Mouse (Mus musculus): ENCODE measurements around the gene B3gnt2. TPM values are rescaled to one million over a fixed set of nuclear protein-coding genes. Genes with fewer than 3 reads are reported as not detected.

Gene B3gnt2
- polyA plus RNA-seq, 1 experiment from 2014 or later = 3.4 TPM

DNA sequence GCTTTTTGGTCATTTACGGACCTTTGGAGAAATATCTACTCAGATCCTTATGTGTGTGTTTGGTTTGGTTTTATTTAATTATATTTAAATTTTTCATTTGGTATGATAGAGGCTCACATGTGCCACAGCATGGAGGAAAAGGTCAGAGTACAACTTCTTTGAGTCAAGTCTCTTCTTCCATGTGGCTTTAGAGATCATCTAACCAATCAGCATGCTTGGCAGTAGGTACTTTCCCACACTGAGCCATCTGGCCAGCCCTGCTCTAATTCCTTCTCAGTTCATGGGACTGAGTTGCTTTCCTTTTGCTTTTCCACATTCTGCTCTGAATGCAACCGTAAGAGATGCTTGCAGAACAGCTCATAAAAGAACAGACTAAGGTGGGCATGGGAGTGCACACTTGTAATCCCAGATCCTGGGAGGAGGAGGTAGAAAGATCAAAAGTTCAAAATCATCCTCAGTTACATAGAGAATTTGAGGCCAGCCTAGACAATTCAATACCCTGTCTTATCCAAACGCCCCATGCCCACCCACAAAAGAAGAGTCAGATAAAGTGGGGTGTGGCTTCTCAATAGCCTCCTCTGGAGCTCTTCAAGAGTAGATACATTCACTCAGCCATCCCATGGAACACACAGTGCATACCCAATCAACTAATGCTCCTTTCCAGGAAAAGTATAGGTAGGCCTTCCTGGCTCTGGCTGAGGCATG, 67.4 kb downstream of the B3gnt2 start:
- ATAC-seq (ENCODE audit: low FRiP score) = no peak
- WGBS = 88% methylated on average over 3 of the region's 3 CpGs
- Histone ChIP-seq H3K36me3 (no peaks in the 10 kb centered on the region), H3K9me3 (replicated peaks) (no peaks in the 10 kb centered on the region), H3K27ac (no peak overlapping the region), H3K4me3 (no peak overlapping the region), H3K4me1 (no peaks in the 10 kb centered on the region), H3K9ac (no peak overlapping the region), H3K27me3 (no peaks in the 10 kb centered on the region), H3K4me2 (replicated peaks) (no peak overlapping the region)

DNA sequence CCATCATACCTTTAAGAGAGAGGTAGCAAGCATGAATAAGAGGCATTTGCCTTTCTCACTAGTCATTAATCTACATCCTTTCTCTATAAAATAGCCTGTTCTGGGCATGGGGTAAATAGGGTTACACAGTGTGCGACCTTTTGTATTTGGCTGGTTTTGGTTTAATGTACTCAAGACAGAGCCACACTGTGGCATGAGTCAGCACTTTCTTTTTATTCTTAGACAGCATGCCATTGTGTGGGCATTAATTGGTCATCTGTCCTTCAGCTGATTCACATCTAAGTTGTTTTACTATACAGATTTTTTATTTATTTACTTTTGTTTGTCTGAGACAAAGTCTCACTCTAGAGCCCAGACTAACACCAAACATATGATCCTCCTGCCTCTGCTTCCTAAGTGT, 68.6 kb downstream of the B3gnt2 start:
- Histone ChIP-seq H3K27me3 (no peaks in the 10 kb centered on the region), H3K4me1 (no peaks in the 10 kb centered on the region), H3K9me3 (replicated peaks) (no peaks in the 10 kb centered on the region), H3K4me2 (replicated peaks) (no peak overlapping the region), H3K36me3 (no peaks in the 10 kb centered on the region), H3K27ac (no peak overlapping the region), H3K4me3 (no peak overlapping the region), H3K9ac (no peak overlapping the region)
- ATAC-seq (ENCODE audit: low FRiP score) = no peak
- WGBS = 76% methylated on average over 1 of the region's 1 CpGs

DNA sequence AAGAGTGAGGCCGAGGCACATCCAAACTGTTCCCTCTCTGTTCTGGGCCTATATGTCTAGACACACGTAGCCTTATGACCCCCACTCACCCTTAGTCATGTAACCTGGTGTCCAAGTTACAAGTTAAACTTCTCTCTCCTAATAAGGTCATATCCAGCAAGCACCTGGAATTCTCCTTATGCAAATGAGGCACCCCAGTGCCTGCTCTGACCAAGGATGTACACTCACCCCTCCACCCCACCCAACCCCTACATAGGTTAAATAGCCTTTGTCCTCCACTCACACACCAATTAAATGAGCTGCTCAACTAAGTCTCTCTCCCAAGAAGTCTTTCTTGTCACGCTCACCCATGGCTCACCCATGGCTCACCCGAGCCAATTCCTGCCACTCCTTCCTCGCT, 69.0 kb downstream of the B3gnt2 start:
- Histone ChIP-seq H3K4me3 (no peak overlapping the region), H3K9ac (no peak overlapping the region), H3K27me3 (no peaks in the 10 kb centered on the region), H3K9me3 (replicated peaks) (no peaks in the 10 kb centered on the region), H3K4me2 (replicated peaks) (no peak overlapping the region), H3K4me1 (no peaks in the 10 kb centered on the region), H3K36me3 (no peaks in the 10 kb centered on the region), H3K27ac (no peak overlapping the region)
- 85% methylated on average over 5 of the region's 5 CpGs for WGBS
- no peak for ATAC-seq (ENCODE audit: low FRiP score)

DNA sequence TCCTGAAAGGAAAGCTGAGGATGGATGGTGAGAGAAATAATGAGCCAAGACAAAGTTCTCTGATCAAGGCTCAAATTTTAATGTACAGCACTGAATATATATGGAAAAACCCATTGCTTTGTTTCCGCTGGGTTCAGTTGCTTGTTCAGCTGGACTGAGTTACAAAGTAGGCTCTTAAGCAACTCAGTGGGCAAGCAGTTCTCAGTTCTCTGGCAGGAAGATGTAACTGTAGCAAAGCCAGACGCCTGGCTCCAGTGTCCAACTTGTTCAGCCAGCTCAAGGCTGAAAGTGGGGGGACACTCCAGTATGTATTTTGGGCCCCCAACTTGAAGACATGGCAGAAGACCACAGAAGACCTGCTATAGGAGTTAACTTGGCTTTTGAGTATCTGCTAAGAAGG, 72.9 kb downstream of the B3gnt2 start:
- Histone ChIP-seq H3K4me3 (no peak overlapping the region), H3K4me1 (no peaks in the 10 kb centered on the region), H3K36me3 (no peaks in the 10 kb centered on the region), H3K27me3 (no peaks in the 10 kb centered on the region), H3K9me3 (replicated peaks) (no peaks in the 10 kb centered on the region), H3K27ac (no peak overlapping the region), H3K4me2 (replicated peaks) (no peak overlapping the region), H3K9ac (no peak overlapping the region)
- 77% methylated on average over 2 of the region's 2 CpGs for WGBS
- no peak for ATAC-seq (ENCODE audit: low FRiP score)

DNA sequence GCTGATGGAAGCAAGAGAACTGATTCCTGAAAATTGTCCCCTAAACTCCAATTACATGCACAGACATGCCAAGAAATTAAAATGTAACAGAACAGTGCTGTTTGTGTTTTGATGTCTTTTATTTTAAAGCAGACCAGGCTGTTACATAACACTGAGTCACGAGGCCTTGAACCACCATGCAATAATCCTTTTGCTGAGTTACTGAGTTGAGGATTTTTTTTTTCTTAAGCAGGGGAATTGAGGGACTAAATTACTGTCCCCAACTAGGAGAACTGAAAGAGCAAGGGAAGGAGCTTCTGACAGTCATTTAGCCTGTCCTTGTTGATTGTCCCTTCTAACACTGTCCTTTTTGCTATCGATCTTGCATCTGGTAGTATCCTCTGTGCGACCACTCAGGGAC, 76.3 kb downstream of the B3gnt2 start:
- no peak overlapping the region for H3K4me2 ChIP-seq (replicated peaks)
- no peak for ATAC-seq (ENCODE audit: low FRiP score)
- no peaks in the 10 kb centered on the region for H3K27me3 ChIP-seq
- H3K9ac ChIP-seq = no peak overlapping the region
- H3K4me3 ChIP-seq = no peak overlapping the region
- 91% methylated on average over 3 of the region's 3 CpGs for WGBS
- no peaks in the 10 kb centered on the region for H3K9me3 ChIP-seq (replicated peaks)
- no peaks in the 10 kb centered on the region for H3K36me3 ChIP-seq
- H3K4me1 ChIP-seq = no peaks in the 10 kb centered on the region
- H3K27ac ChIP-seq = no peak overlapping the region

DNA sequence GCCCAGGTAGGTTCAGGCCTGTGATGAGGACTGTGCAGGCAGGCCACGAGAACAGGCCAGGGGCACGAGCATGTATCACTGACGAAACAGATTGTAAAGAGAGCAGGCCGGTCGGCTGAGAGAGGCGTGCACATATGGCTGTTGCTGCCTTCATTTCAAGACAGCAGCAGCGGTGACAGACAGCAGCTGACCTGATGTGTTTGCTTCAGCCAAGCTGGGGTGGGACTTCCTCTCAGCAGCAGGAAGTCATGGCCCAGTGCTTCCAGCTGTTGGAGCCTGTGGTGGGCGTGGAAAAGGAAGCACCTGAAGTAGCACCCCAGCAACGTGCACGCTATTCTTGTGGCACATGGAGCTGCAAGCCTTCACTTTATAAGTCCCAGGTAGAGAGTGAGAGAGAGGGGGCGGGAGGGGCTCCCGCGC, 78.0 kb downstream of the B3gnt2 start:
- Histone ChIP-seq H3K36me3 (no peaks in the 10 kb centered on the region), H3K4me2 (replicated peaks) (no peak overlapping the region), H3K4me3 (no peak overlapping the region), H3K9ac (no peak overlapping the region), H3K4me1 (no peaks in the 10 kb centered on the region), H3K9me3 (replicated peaks) (no peaks in the 10 kb centered on the region; the same call in 1 of the 2 replicates), H3K27me3 (no peaks in the 10 kb centered on the region), H3K27ac (no peak overlapping the region)
- 68% methylated on average over 13 of the region's 13 CpGs for WGBS
- ATAC-seq (ENCODE audit: low FRiP score) = no peak

DNA sequence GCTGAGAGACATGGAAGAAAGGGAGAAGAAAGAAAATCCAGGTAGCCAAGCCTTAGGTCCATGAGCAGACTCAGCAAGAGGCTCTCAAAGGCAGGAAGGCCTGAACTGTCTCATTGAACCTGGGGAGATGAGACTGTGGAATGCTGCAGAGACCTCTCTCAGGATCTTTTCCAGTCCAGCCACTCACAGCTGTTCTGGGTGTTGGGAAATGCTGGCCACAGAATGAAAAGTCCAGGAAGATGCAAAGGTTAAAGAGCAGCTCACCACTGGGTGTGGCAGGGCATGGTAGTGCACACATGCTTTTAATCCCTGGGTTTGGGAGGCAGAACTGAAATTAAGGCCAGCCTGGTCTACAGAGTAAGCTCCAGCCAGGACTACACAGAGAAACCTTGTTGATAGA, 79.6 kb downstream of the B3gnt2 start:
- Histone ChIP-seq H3K36me3 (no peaks in the 10 kb centered on the region), H3K27ac (no peak overlapping the region), H3K4me3 (no peak overlapping the region), H3K4me2 (replicated peaks) (no peak overlapping the region), H3K9ac (no peak overlapping the region), H3K27me3 (no peaks in the 10 kb centered on the region), H3K9me3 (replicated peaks) (no peaks in the 10 kb centered on the region; the same call in 1 of the 2 replicates), H3K4me1 (no peaks in the 10 kb centered on the region)
- ATAC-seq (ENCODE audit: low FRiP score) = no peak

DNA sequence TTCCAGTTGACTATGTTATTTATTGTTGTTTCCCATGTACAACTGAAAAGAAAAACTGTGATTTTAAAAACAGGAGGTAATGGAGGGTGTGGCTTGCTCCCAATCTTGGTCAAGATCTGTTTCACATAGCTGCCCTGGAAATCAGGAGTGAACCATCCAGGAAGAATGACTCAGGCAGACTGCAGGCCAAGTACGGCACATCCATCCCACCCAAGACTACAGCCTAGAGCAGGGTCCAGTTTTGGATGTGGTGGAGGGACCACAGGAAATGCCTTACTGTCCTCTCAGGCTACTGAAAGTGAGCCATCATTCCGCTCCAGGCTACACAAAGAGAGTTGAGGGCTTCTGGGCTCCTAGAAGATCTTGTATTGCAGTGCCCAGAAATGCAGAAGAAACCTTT, 80.0 kb downstream of the B3gnt2 start:
- H3K4me1 ChIP-seq = no peaks in the 10 kb centered on the region
- no peaks in the 10 kb centered on the region for H3K36me3 ChIP-seq
- no peak overlapping the region for H3K27ac ChIP-seq
- H3K9ac ChIP-seq = no peak overlapping the region
- H3K4me3 ChIP-seq = no peak overlapping the region
- H3K27me3 ChIP-seq = no peaks in the 10 kb centered on the region
- no peak for ATAC-seq (ENCODE audit: low FRiP score)
- H3K4me2 ChIP-seq (replicated peaks) = no peak overlapping the region
- 92% methylated on average over 2 of the region's 2 CpGs for WGBS
- H3K9me3 ChIP-seq (replicated peaks) = no peaks in the 10 kb centered on the region; the same call in 1 of the 2 replicates

DNA sequence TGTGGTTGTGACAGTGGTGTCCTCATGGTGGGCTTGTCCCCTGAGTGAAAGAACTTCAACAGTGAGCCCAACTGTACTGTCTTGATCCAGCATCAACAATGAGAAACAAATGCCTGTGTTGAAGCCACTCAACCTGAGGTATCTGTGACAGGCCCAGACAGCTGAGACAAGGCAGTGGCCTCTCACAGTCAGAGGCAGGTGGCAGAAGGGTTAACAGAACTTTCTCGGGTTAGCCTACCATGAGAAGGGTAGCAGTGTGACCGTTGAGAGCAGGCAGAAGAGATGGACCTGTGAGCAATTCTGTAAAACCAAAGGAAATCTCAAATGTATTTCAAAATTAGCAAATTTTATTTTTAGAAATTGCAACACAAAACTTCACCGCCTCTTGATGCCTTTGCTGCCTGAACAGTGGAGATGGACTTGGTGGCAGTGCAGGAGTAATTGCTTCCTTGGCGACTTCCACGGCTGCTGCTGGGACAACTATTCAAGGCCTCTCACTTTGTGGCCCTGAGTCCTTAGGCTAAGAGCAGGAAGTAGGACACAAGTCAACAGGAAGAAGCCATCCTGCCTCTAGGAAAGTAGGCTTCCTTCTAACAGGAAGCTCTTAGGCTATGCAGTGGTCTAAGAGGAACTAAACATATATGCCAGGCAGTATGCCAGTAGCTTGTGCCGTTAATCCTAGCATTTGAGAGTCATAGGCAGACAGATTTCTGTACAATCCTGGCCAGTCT, 80.8 kb downstream of the B3gnt2 start:
- no peak overlapping the region for H3K27ac ChIP-seq
- H3K36me3 ChIP-seq = no peaks in the 10 kb centered on the region
- no peaks in the 10 kb centered on the region for H3K4me1 ChIP-seq
- WGBS = 78% methylated on average over 6 of the region's 6 CpGs
- H3K4me3 ChIP-seq = no peak overlapping the region
- H3K4me2 ChIP-seq (replicated peaks) = no peak overlapping the region
- H3K9me3 ChIP-seq (replicated peaks) = no peaks in the 10 kb centered on the region; the same call in 1 of the 2 replicates
- no peak overlapping the region for H3K9ac ChIP-seq
- H3K27me3 ChIP-seq = no peaks in the 10 kb centered on the region
- no peak for ATAC-seq (ENCODE audit: low FRiP score)

DNA sequence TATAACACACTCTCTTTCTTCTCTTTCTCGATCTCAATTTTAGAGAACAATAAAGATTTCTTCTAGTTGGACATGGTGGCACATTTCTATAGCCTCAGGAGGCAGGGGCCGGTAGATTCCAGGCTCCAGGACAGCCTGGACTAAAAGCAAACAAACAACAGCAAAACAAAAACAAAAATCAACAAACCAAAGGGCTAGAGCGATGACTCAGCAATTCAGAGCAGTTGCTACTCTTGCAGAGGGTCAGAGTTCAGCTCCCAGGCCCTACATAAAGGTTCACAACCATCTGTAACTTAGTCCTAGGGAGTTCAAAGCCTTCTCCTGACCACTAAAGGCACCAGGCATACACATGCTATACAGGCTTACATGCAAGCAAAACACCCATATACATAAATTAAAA, 82.2 kb downstream of the B3gnt2 start:
- no peaks in the 10 kb centered on the region; the same call in 1 of the 2 replicates for H3K9me3 ChIP-seq (replicated peaks)
- H3K4me2 ChIP-seq (replicated peaks) = no peak overlapping the region
- 63% methylated on average over 3 of the region's 3 CpGs for WGBS
- no peaks in the 10 kb centered on the region for H3K4me1 ChIP-seq
- H3K27me3 ChIP-seq = no peaks in the 10 kb centered on the region
- no peak for ATAC-seq (ENCODE audit: low FRiP score)
- H3K36me3 ChIP-seq = no peaks in the 10 kb centered on the region
- no peak overlapping the region for H3K27ac ChIP-seq
- H3K9ac ChIP-seq = no peak overlapping the region
- H3K4me3 ChIP-seq = no peak overlapping the region

DNA sequence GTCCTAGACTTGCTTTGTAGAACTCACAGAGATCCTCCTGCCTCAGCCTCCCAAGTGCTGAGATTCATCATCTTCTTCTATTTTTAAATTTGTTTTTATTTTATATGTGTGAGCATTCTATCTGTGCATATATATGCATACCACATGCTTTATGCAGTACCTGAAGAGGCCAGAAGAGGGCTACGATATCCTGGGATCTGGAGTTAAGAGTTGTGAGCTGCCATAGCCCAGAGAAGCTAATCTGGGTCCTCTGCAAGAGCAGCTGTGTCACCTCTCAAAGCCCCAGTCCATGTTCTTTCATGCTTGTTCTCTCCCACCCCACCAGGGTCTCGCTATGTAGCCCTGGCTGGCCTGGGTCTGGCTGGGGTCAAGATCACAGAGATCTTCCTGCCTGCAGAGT, 83.2 kb downstream of the B3gnt2 start:
- no peaks in the 10 kb centered on the region for H3K36me3 ChIP-seq
- no peak for ATAC-seq (ENCODE audit: low FRiP score)
- H3K27ac ChIP-seq = no peak overlapping the region
- H3K27me3 ChIP-seq = no peaks in the 10 kb centered on the region
- H3K9me3 ChIP-seq (replicated peaks) = no peaks in the 10 kb centered on the region; the same call in 1 of the 2 replicates
- no peak overlapping the region for H3K9ac ChIP-seq
- no peak overlapping the region for H3K4me2 ChIP-seq (replicated peaks)
- H3K4me1 ChIP-seq = no peaks in the 10 kb centered on the region
- WGBS = 94% methylated on average over 2 of the region's 2 CpGs
- H3K4me3 ChIP-seq = no peak overlapping the region

DNA sequence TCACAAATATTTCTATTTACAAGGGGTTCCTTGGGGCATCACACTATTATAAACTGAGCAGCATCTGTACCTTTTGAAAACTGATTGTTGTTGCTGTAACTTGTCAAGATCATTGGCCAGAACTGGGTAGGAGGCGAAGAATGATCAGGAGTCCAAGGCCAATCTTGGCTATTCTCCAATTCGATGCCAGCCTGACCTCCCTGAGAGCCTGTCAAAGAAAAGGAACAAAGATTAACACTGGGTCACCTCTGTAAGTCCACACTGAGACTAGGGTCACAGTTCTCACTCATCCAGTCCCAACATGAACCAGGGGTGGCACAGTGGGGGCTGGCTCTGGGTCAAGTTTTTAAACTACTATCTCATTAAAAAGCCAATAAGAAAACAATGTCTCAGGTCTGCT, 85.9 kb downstream of the B3gnt2 start:
- no peaks in the 10 kb centered on the region for H3K27me3 ChIP-seq
- H3K9ac ChIP-seq = no peak overlapping the region
- no peak overlapping the region for H3K4me2 ChIP-seq (replicated peaks)
- H3K9me3 ChIP-seq (replicated peaks) = no peaks in the 10 kb centered on the region; the same call in 1 of the 2 replicates
- no peak overlapping the region for H3K27ac ChIP-seq
- H3K4me1 ChIP-seq = no peaks in the 10 kb centered on the region
- WGBS = 76% methylated on average over 2 of the region's 2 CpGs
- no peaks in the 10 kb centered on the region for H3K36me3 ChIP-seq
- no peak overlapping the region for H3K4me3 ChIP-seq
- no peak for ATAC-seq (ENCODE audit: low FRiP score)

DNA sequence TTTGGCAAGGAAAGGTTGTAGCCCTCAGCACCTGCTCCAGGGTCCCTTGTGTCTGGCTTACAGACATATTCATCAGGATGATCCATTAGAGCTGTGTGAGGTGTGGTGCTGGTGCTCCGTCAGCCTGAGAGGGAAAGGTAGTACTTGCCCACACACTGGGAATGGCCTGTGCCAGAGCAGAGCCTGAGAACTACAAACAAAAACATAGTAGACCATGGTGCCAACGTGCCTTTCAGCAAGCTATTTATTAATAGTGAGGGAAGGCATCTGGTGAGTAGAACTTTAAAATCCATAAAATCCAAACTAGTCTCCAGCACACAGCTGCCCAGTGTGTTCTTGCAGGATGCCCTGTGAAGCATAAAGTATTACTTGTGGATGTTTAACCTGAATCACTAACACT, 94.5 kb downstream of the B3gnt2 start:
- WGBS = 76% methylated on average over 2 of the region's 2 CpGs
- ATAC-seq (ENCODE audit: low FRiP score) = no peak
- Histone ChIP-seq H3K27me3 (no peaks in the 10 kb centered on the region), H3K4me2 (replicated peaks) (no peak overlapping the region), H3K9me3 (replicated peaks) (no peaks in the 10 kb centered on the region), H3K27ac (no peak overlapping the region), H3K9ac (no peak overlapping the region), H3K4me1 (no peaks in the 10 kb centered on the region), H3K36me3 (no peaks in the 10 kb centered on the region), H3K4me3 (no peak overlapping the region)
